Mouse (Mus musculus) forebrain, embryonic 12.5 days (tissue): ENCODE data around the gene Neurod4. TPM values are rescaled to one million over a fixed set of nuclear protein-coding genes. Genes with fewer than 3 reads are reported as not detected.
A peak's percentile ranks its signal among the peaks of the same experiment; 100 is the strongest.

Source experiments
- ATAC-seq: fragments of 200-750 bp; cut with Nextera tagmentation; 2 replicates; pipeline ENCODE4 v1.8.0; 2017; ENCODE audit warnings: moderate TSS enrichment; ENCODE audit not compliant: low FRiP score
- H3K27ac ChIP-seq: fragments of 300-500 bp; sonication (generic); 2 replicates; pipeline ENCODE4 v1.5.1; 2016; ENCODE audit warnings: mild to moderate bottlenecking
- H3K27me3 ChIP-seq: fragments of 300-500 bp; sonication (generic); 2 replicates; pipeline ENCODE4 v1.6.1; 2016; ENCODE audit warnings: mild to moderate bottlenecking
- H3K36me3 ChIP-seq: fragments of 300-500 bp; sonication (generic); replicated peaks from 2 replicates; pipeline ENCODE4 v1.6.1; 2016; ENCODE audit warnings: mild to moderate bottlenecking
- H3K4me1 ChIP-seq: fragments of 300-500 bp; sonication (generic); 2 replicates; pipeline ENCODE4 v1.6.1; 2016
- H3K4me2 ChIP-seq: fragments of 300-500 bp; sonication (generic); 2 replicates; pipeline ENCODE4 v1.6.1; 2016; ENCODE audit warnings: mild to moderate bottlenecking, moderate library complexity
- H3K4me3 ChIP-seq: fragments of 300-500 bp; sonication (generic); replicated peaks from 2 replicates; pipeline ENCODE4 v1.5.1; 2016; ENCODE audit warnings: mild to moderate bottlenecking
- H3K9ac ChIP-seq: fragments of 300-500 bp; sonication (generic); 2 replicates; pipeline ENCODE4 v1.6.1; 2016; ENCODE audit warnings: mild to moderate bottlenecking
- H3K9me3 ChIP-seq: fragments of 300-500 bp; sonication (generic); 2 replicates; pipeline ENCODE4 v1.6.1; 2016
- WGBS: fragments of 180-500 bp; shearing (Covaris S2); methylation state at CpG from one replicate; pipeline ENCODE4 v1.1.7; 2016; 5-methylcytosine and 5-hydroxymethylcytosine counted together
- polyA plus RNA-seq: library from polyadenylated mRNA; unstranded; fragments of >200 nt; fragmentation: Nextera tagmentation; extraction: Ambion mirVana; gene quantifications from 2 replicates; pipeline ENCODE4 v1.2.1, GENCODE M21; 2016

The Neurod4 gene
- polyA plus RNA-seq, 1 experiment from 2014 or later, result 5.1 TPM

DNA sequence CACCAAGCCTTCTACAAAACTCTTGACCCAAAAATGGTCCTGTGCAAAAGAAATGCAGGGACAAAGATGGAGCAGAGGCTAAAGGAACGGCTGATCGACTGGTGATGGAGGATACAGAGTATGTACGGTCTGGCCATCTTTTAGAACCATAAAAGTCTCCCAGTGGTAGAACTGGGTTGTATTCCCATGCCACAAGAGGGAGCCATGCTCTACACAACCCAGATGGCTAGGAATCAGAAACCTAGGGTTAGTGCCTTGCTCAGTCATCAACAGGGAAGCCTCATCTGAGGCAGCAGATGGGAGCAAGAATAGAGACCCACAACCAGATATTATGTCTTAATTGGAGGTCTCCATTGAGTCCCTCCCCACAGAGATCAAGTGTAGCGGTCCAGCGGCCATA, 50.5 kb downstream of the Neurod4 start:
- no peaks in the 10 kb centered on the region for H3K27me3 ChIP-seq
- no peak overlapping the region for H3K4me3 ChIP-seq
- H3K27ac ChIP-seq, result no peak overlapping the region
- H3K4me2 ChIP-seq, result no peak overlapping the region
- H3K9ac ChIP-seq, result no peak overlapping the region
- H3K36me3 ChIP-seq, result no peaks in the 10 kb centered on the region
- WGBS, result 84% methylated on average over 5 of the region's 5 CpGs
- no peak for ATAC-seq
- no peaks in the 10 kb centered on the region for H3K9me3 ChIP-seq
- peaks cover 2% of the 10 kb centered on the region; the same call in 1 of the 2 replicates for H3K4me1 ChIP-seq

DNA sequence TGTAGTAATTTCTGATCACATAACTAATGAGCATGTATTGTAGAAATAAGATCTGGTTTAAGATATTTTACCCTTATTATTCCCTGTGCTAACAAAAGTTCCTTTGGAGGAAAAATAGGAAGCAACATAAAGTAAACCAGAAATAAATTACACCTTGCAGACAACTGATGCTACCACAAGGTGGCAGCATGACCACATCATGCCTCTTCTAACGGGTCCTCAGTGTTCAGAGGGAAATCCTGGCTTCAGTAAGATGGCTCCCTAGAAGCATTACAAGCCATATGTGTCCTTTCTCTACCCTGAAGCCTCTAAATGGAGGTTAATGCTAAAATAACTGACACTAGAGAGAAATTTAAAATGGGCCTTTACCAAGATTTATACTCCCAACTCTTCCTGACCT, 51.8 kb downstream of the Neurod4 start:
- Histone ChIP-seq H3K9me3 (no peaks in the 10 kb centered on the region), H3K4me3 (no peak overlapping the region), H3K36me3 (no peaks in the 10 kb centered on the region), H3K27ac (no peak overlapping the region), H3K4me2 (no peak overlapping the region), H3K9ac (no peak overlapping the region), H3K4me1 (no peaks in the 10 kb centered on the region), H3K27me3 (no peaks in the 10 kb centered on the region)
- 0% methylated on average over 1 of the region's 1 CpGs for WGBS
- ATAC-seq, result peak; percentile 91

DNA sequence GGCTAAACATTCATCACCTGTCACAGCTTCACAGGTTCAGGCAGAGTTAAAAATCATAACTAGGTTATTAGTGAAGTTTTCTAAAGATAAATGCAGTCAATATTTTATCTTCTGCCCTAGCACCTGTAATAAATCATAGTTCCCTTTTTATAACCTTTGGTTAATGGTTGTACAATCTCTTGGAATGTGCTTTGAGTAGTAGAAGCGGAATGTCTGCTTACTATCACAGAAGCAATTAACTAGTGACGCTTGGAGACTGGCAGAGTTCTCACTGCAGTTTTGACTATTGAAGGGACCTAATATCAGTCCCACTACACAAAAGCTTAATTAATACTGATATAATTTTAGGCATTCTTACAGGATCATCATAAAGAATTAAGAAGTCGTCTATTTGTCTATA, 55.0 kb downstream of the Neurod4 start:
- no peaks in the 10 kb centered on the region for H3K4me1 ChIP-seq
- H3K4me2 ChIP-seq, result no peak overlapping the region
- no peak overlapping the region for H3K9ac ChIP-seq
- no peak overlapping the region for H3K27ac ChIP-seq
- H3K4me3 ChIP-seq, result no peak overlapping the region
- H3K36me3 ChIP-seq, result no peaks in the 10 kb centered on the region
- WGBS, result 91% methylated on average over 3 of the region's 3 CpGs
- H3K27me3 ChIP-seq, result no peaks in the 10 kb centered on the region
- ATAC-seq, result no peak
- H3K9me3 ChIP-seq, result no peaks in the 10 kb centered on the region

Other genes with a start within 250 kb of the Neurod4 start
- not detected in 2 replicates for gene Olfr821, start 249.9 kb downstream of the Neurod4 start, polyA plus RNA-seq
- not detected in 2 replicates for gene Olfr822, start 209.0 kb downstream of the Neurod4 start, polyA plus RNA-seq
- not detected in 2 replicates for gene Olfr823, start 164.9 kb downstream of the Neurod4 start, polyA plus RNA-seq
- gene Olfr824, start 150.2 kb downstream of the Neurod4 start, polyA plus RNA-seq, result not detected in 2 replicates
- gene Olfr825, start 113.5 kb downstream of the Neurod4 start, polyA plus RNA-seq, result not detected in 2 replicates
- not detected in 2 replicates for gene Olfr826, start 96.1 kb downstream of the Neurod4 start, polyA plus RNA-seq
- not detected in 2 replicates for gene Olfr827, start 65.8 kb downstream of the Neurod4 start, polyA plus RNA-seq
- gene Tespa1, start 42.6 kb upstream of the Neurod4 start, polyA plus RNA-seq, result not detected in 2 replicates
- gene Vmn2r84, start 114.1 kb upstream of the Neurod4 start, polyA plus RNA-seq, result not detected in 2 replicates
- not detected in 2 replicates for gene Vmn2r85, start 149.5 kb upstream of the Neurod4 start, polyA plus RNA-seq
- 0.03 TPM in 1 of 2 replicates, not detected in the other for gene Vmn2r86, start 175.8 kb upstream of the Neurod4 start, polyA plus RNA-seq
- gene Vmn2r87, start 217.2 kb upstream of the Neurod4 start, polyA plus RNA-seq, result 0.05 and 0.10 TPM in 2 replicates